Mouse (Mus musculus) kidney, adult 2 months (tissue): ENCODE measurements around the gene Dab2ip. TPM values are rescaled to one million over a fixed set of nuclear protein-coding genes. Genes with fewer than 3 reads are reported as not detected.

Experiments used
- DNase-seq: peaks from one replicate; pipeline ENCODE4 v3.0.0; 2021
- H3K27ac ChIP-seq: fragments of 200-500 bp; 2 replicates; pipeline ENCODE4 v1.5.1; 2012; ENCODE audit warnings: low read depth, low read length, control low read depth, inconsistent platforms; ENCODE audit not compliant: insufficient read depth
- H3K27me3 ChIP-seq: fragments of 200-500 bp; replicated peaks from 2 replicates; pipeline ENCODE4 v1.6.1; 2012; ENCODE audit warnings: mild to moderate bottlenecking, moderate library complexity, low read length, inconsistent platforms; ENCODE audit not compliant: control insufficient read depth, insufficient read depth
- H3K36me3 ChIP-seq: fragments of 200-500 bp; 2 replicates; pipeline ENCODE4 v1.6.1; 2012; ENCODE audit warnings: mild to moderate bottlenecking, moderate library complexity, low read length, inconsistent platforms; ENCODE audit not compliant: control insufficient read depth, insufficient read depth
- H3K4me1 ChIP-seq: fragments of 200-500 bp; 2 replicates; pipeline ENCODE4 v1.6.1; 2011; ENCODE audit warnings: low read length; ENCODE audit not compliant: control insufficient read depth, insufficient read depth
- H3K4me3 ChIP-seq: fragments of 200-500 bp; 2 replicates; pipeline ENCODE4 v1.5.1; 2011; ENCODE audit warnings: mild to moderate bottlenecking, low read depth, low read length, control low read depth; ENCODE audit not compliant: insufficient read depth
- CTCF ChIP-seq: fragments of 200-500 bp; conservative IDR thresholded peaks from 2 replicates; pipeline ENCODE4 v1.5.1; 2011; ENCODE audit warnings: low read depth, mild to moderate bottlenecking, control low read depth, low read length, moderate library complexity, mixed read lengths; ENCODE audit not compliant: insufficient read depth, insufficient read length
- POLR2A ChIP-seq: fragments of 200-500 bp; IDR thresholded peaks from one replicate; pipeline ENCODE4 v1.6.1; 2011; ENCODE audit warnings: low read depth, low read length, control low read depth
- WGBS: fragments of 180-500 bp; shearing (Covaris S2); methylation state at CpG from one replicate; pipeline ENCODE4 v1.1.7; 2018; 5-methylcytosine and 5-hydroxymethylcytosine counted together
- polyA plus RNA-seq: library from polyadenylated mRNA; depleted of rRNA; stranded (reverse); fragments of >200 nt; gene quantifications from 2 replicates; pipeline ENCODE4 v1.2.3, GENCODE M21; 2012

The Dab2ip gene
- polyA plus RNA-seq, 1 experiment: 32.9 TPM

DNA sequence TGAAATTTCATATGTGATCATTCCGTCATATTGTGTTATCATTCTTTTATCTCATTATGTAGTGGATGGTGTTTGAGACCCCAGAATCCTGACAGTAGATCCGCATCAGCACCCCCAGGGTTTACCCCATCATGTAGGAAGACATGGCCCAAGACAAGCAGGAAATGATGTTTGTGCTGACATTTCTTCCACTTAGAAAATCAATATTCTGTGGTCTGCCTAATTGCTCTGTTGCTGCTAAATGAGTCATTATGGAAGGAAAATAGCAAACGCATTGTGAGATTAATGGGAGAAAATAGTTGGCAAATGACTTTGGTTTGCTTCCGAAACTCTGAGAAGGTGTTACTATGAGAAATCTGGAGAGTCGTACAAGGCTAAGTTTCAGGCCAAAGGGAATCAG is 116.4 kb downstream of the Dab2ip start:
- no peak for DNase-seq
- TF ChIP-seq POLR2A: no peak
- 88% methylated on average over 5 of the region's 5 CpGs for WGBS
- H3K27ac ChIP-seq: no peak overlapping the region
- peaks cover 20% of the 10 kb centered on the region for H3K4me1 ChIP-seq
- H3K27me3 ChIP-seq: no peaks in the 10 kb centered on the region
- no peaks in the 10 kb centered on the region for H3K36me3 ChIP-seq
- H3K4me3 ChIP-seq: no peak overlapping the region

DNA sequence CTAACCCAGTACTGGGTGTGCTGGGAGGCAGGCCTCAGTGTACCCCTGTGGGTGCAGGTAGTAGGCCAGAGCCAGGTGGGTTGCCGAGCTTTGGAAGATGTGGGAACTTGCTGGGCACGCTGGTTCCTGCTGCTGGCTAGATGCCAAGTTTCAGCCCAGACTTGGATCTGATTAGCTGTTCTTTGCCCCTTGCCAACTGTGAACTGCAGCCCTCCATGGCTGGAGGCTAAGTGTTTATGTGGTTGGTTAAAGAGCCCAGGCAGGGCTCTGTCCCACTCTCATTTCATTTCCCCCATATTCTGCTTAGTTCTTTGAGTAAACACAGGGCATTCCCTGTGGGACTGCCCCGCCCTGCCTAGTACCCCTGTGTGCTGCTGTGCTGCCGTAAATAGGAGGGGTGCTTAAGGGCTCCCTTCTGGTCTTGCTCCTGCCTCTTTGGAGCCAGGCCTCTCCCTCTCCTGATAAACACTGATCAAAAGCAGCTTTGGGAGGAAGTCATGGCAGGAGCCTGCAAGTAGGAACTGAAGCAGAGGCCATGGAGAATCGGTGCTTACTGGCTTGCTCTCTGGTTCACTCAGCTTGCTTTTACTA is 118.1 kb downstream of the Dab2ip start:
- no peaks in the 10 kb centered on the region for H3K36me3 ChIP-seq
- H3K4me3 ChIP-seq: no peak overlapping the region
- peak; percentile 76 for DNase-seq
- H3K27ac ChIP-seq: no peak overlapping the region
- WGBS: 31% methylated on average over 5 of the region's 5 CpGs
- H3K4me1 ChIP-seq: peaks cover 30% of the 10 kb centered on the region
- no peaks in the 10 kb centered on the region for H3K27me3 ChIP-seq
- TF ChIP-seq CTCF (no peak), POLR2A (no peak)

DNA sequence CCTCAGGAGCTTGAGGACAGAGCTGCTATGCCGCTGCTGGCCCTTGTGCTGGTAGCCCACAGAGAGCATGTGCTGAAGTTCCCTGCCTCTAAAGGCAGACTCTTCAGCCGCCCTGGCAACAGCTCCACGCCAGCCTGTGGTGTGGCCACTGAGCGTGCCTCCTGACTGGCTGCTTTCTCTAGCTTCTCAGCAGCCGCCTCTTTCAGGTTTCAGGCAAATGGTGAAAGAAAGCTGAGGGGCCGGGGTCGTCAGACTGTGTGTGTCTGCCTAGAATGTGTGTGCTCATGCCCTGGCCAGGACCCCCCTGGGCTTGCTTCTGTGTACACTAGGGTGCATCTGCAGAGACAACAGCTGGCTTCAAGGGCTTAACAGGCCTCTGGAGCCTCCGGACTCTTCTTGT is 119.8 kb downstream of the Dab2ip start:
- Histone ChIP-seq H3K27ac (no peak overlapping the region), H3K4me1 (peaks cover 32% of the 10 kb centered on the region), H3K27me3 (no peaks in the 10 kb centered on the region), H3K4me3 (no peak overlapping the region), H3K36me3 (no peaks in the 10 kb centered on the region)
- no peak for DNase-seq
- 58% methylated on average over 8 of the region's 8 CpGs for WGBS
- TF ChIP-seq CTCF (no peak), POLR2A (no peak)

DNA sequence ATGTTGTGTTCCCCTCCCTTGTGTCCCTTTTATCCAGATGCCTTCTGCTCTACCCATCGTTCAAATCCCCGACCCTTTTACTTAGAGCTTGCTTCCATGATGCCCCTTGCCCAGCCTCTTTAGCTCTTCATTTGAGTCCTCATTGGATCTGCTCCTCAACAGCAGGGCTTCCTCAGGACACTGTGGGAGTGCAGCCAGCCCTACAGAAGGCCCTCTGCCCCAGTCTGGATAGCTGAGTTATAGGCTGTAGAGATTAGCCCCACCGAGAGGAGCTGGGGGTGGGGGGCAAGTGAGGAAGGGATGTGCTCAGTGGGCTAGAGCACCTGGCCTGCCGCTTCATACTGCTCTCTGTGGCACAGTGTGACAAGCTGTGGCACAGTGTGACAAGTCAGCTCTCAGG is 120.4 kb downstream of the Dab2ip start:
- 64% methylated on average over 4 of the region's 4 CpGs for WGBS
- Histone ChIP-seq H3K4me1 (peaks cover 32% of the 10 kb centered on the region), H3K27ac (no peak overlapping the region), H3K36me3 (no peaks in the 10 kb centered on the region), H3K27me3 (no peaks in the 10 kb centered on the region), H3K4me3 (no peak overlapping the region)
- TF ChIP-seq POLR2A: no peak
- no peak for TF ChIP-seq CTCF
- no peak for DNase-seq

DNA sequence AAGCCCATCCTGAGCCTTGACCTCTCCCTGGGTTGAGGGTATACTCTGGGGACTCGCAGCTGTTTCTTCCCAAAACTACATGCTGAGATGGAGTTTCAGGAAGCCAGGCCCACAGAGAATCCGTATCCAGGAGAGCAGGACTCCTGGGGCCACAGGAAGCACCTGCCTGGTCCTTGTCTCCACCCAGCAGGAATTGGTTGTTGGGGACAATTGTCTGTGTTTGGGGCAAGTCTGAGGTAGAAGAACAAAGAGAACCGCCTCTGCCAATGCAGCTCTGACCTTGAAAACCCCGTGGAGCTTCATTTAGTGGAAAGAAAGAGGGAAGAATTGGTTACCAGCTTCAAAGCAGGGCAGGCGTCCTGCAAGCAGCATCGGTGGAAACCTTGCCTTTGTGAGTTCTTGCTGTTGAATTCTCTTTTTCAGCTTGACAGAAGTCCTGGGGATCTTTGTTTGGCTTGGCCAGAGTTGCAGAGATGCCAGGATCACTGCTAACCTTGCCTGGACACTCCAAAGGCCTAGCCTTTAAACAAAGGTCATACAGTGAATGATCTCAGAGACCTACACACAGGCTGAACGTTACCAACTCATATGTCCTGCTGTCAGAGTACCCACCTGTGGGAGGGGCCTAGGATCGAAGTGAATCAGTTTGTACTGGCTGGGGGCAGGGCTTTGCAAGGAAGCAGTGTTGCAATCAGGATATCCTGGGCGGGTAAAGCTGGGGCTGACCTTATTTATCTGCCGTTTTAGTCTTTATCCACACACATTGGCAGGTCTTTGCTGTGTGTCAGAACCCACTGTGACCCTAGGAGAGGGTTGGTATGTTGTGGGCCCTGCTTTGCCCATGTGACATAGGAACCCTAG is 122.0 kb downstream of the Dab2ip start:
- TF ChIP-seq CTCF (no peak), POLR2A (no peak)
- H3K4me3 ChIP-seq: no peak overlapping the region
- no peaks in the 10 kb centered on the region for H3K27me3 ChIP-seq
- H3K36me3 ChIP-seq: no peaks in the 10 kb centered on the region
- DNase-seq: peak; percentile 77
- WGBS: 42% methylated on average over 10 of the region's 10 CpGs
- H3K4me1 ChIP-seq: peaks cover 35% of the 10 kb centered on the region
- H3K27ac ChIP-seq: peak overlapping the region; percentile 7; the same call in 1 of the 2 replicates

DNA sequence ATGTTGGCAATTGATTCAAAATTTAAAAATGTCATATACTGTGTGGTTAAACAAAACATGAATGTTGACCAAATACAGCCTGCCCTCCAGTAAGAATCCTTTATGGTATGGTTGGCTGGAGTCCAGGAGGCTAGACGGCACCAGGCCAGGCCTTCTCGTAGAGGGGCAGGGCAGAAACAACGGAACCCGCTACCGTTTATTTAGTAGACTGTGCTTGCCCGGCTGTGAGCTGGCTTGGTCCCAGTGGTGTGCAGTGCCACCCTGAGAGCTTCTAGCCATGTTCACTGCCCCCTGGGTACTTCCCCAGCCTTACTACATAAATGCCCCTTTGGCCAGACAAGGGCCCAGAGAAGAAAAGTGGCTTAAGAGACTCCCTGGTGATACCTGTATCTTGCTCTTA is 122.8 kb downstream of the Dab2ip start:
- 31% methylated on average over 6 of the region's 6 CpGs for WGBS
- H3K4me1 ChIP-seq: peaks cover 32% of the 10 kb centered on the region

DNA sequence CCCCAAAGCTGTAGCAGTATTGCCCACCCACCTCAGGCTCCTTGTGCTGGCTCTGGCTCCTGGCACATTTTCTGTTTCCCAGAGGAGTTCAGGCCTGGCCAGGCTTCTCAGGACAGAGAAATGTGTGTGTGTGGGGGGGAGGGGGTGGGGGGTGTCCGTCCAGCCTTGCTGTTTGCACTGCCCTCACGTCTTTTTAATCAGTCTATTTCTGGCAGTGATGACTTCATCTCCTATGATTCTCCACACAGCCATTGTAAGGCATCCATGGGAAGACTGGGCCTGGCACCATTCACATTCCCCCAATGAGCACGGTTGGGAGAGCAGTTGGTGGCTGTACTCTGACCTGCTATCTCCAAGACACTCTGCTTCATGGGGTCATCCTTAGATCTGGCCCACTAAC is 125.9 kb downstream of the Dab2ip start:
- DNase-seq: no peak
- no peak overlapping the region for H3K4me3 ChIP-seq
- no peak overlapping the region for H3K27ac ChIP-seq
- H3K36me3 ChIP-seq: no peaks in the 10 kb centered on the region
- TF ChIP-seq CTCF: no peak
- no peak for TF ChIP-seq POLR2A
- H3K4me1 ChIP-seq: peaks cover 36% of the 10 kb centered on the region
- WGBS: 22% methylated on average over 3 of the region's 3 CpGs
- no peaks in the 10 kb centered on the region for H3K27me3 ChIP-seq

More for the DNA sequence above, 122.8 kb downstream of the Dab2ip start:
- Histone ChIP-seq H3K4me3 (no peak overlapping the region), H3K27me3 (no peaks in the 10 kb centered on the region), H3K27ac (peak overlapping the region; percentile 30; the same call in 1 of the 2 replicates), H3K36me3 (no peaks in the 10 kb centered on the region)
- peak; percentile 36 for DNase-seq
- TF ChIP-seq CTCF: no peak
- TF ChIP-seq POLR2A: no peak
